26 mouse cellular contexts compared by ENCODE assay signal in genomic region chr3:100494912-100495311, GRCm38 (mm10). TPM values are rescaled to one million over a fixed set of nuclear protein-coding genes. Genes with fewer than 3 reads are reported as not detected.
DNase-seq lines count a peak whose midpoint lies in the region; TF ChIP-seq lines count a peak whose summit lies in the region.
"Had no signal": no experiment of that assay in that cellular context is flagged by ENCODE, and none has a peak within 500 bp of the region (broad histone marks: within the 10 kb centered on the region; RNA-seq: fewer than 3 reads in every experiment).

No protein-coding gene starts in this region.

- DNase-seq in gastrocnemius, adult 2 months = no peak
- DNase-seq in gastrocnemius, postnatal 14 days = no peak
- DNase-seq in testis, postnatal 10 days (ENCODE audit: low spot score) = no peak
- DNase-seq in lung, postnatal 36 days = peak; percentile 70
- no peak for DNase-seq in layer of hippocampus, adult 11-12 months (ENCODE audit: low spot score)
- no peak for DNase-seq in cerebellum, adult 18-20 months
- DNase-seq: adrenal gland, postnatal 10 days; adrenal gland, postnatal 36 days; B cell, adult 2 months; cerebellum, adult 2 months; cerebellum, adult 9-11 months; cerebellum, postnatal 25 days; gastrocnemius, postnatal 36 days; heart, adult 2 months; heart, postnatal 14 days; heart, postnatal 4 days had no signal

- H3K27ac ChIP-seq in gastrocnemius, adult 2 months = peak overlapping the region; percentile 74
- no peak overlapping the region for H3K27ac ChIP-seq in testis, adult 2 months (ENCODE audit: control insufficient read depth, insufficient read depth, low read depth, low read length)
- H3K27ac ChIP-seq: embryonic facial prominence, embryonic 12.5 days; embryonic facial prominence, embryonic 15.5 days; forebrain, embryonic 12.5 days; forebrain, embryonic 15.5 days; heart, adult 2 months; heart, embryonic 10.5 days; heart, embryonic 13.5 days; hindbrain, embryonic 14.5 days; hindbrain, postnatal 0 days had no signal

- TF ChIP-seq POLR2A in testis, adult 2 months (IDR thresholded peaks at IDR 0.05; ENCODE audit: control insufficient read depth, low read depth, low read length) = no peak

- H3K4me1 ChIP-seq in testis, adult 2 months (ENCODE audit: control insufficient read depth, insufficient read depth, low read length) = peaks cover 8% of the 10 kb centered on the region
- H3K4me1 ChIP-seq: forebrain, embryonic 15.5 days had no signal

- TF ChIP-seq CTCF in gastrocnemius, adult 2 months (IDR thresholded peaks at IDR 0.05) = no peak
- TF ChIP-seq CTCF in testis, adult 2 months (IDR thresholded peaks at IDR 0.05; ENCODE audit: control insufficient read depth, insufficient read depth, insufficient replicate concordance, low read depth, low read length) = no peak

- peak overlapping the region; percentile 39 for H3K4me3 ChIP-seq in gastrocnemius, adult 2 months
- peak overlapping the region; percentile 17 for H3K4me3 ChIP-seq in testis, adult 2 months (ENCODE audit: control insufficient read depth, low read depth, low read length)
- H3K4me3 ChIP-seq: embryonic facial prominence, embryonic 12.5 days; embryonic facial prominence, embryonic 15.5 days; forebrain, embryonic 12.5 days; forebrain, embryonic 15.5 days; heart, adult 2 months; heart, embryonic 10.5 days; heart, embryonic 13.5 days had no signal

- no peaks in the 10 kb centered on the region for H3K27me3 ChIP-seq in testis, adult 2 months (ENCODE audit: control insufficient read depth, insufficient read depth, low read length)
- H3K27me3 ChIP-seq: embryonic facial prominence, embryonic 15.5 days; Patski had no signal

- H3K36me3 ChIP-seq in testis, adult 2 months (ENCODE audit: control insufficient read depth, insufficient read depth, low read length) = no peaks in the 10 kb centered on the region
- H3K36me3 ChIP-seq: embryonic facial prominence, embryonic 12.5 days; embryonic facial prominence, embryonic 15.5 days; forebrain, embryonic 12.5 days; forebrain, embryonic 15.5 days; heart, embryonic 10.5 days; heart, embryonic 13.5 days had no signal

- intact Hi-C loops in gastrocnemius, adult 2 months (cut with DNase I) = no loop called here
- intact Hi-C loops in gastrocnemius, postnatal 14 days (cut with DNase I; ENCODE audit: low total_unique reads) = no loop called here

RNA-seq across cellular contexts. Expression of gene Tent5c, which starts 5.8 kb away (rescaled TPM):
- total RNA-seq in gastrocnemius, adult 2 months (2021) = 1 to 10 TPM; 1.2 to 1.3 TPM
- total RNA-seq in gastrocnemius, postnatal 14 days (2021) = 1 to 10 TPM; 5.4 to 5.6 TPM
- 240 and 248 TPM in 2 replicates for polyA plus RNA-seq in testis, adult 2 months (2012; rRNA removed)
